Mouse (Mus musculus) midbrain, embryonic 13.5 days (tissue): ENCODE results near the gene Gm5142. TPM values are rescaled to one million over a fixed set of nuclear protein-coding genes. Genes with fewer than 3 reads are reported as not detected.

ENCODE experiments used
- ATAC-seq: fragments of 200-750 bp; cut with Nextera tagmentation; 2 replicates; pipeline ENCODE4 v1.8.0; 2017; ENCODE audit warnings: mild to moderate bottlenecking, moderate TSS enrichment, moderate library complexity
- H3K27ac ChIP-seq: fragments of 300-500 bp; sonication (generic); 2 replicates; pipeline ENCODE4 v1.5.1; 2015; ENCODE audit warnings: inconsistent platforms, mild to moderate bottlenecking, moderate library complexity
- H3K27me3 ChIP-seq: fragments of 300-500 bp; sonication (generic); 2 replicates; pipeline ENCODE4 v1.6.1; 2015; ENCODE audit warnings: mild to moderate bottlenecking, inconsistent platforms
- H3K36me3 ChIP-seq: fragments of 300-500 bp; sonication (generic); 2 replicates; pipeline ENCODE4 v1.6.1; 2015; ENCODE audit warnings: mild to moderate bottlenecking, inconsistent platforms
- H3K4me1 ChIP-seq: fragments of 300-500 bp; sonication (generic); replicated peaks from 2 replicates; pipeline ENCODE4 v1.6.1; 2015; ENCODE audit warnings: inconsistent platforms
- H3K4me2 ChIP-seq: fragments of 300-500 bp; sonication (generic); replicated peaks from 2 replicates; pipeline ENCODE4 v1.6.1; 2015; ENCODE audit warnings: moderate library complexity, mild to moderate bottlenecking, inconsistent platforms
- H3K4me3 ChIP-seq: fragments of 300-500 bp; sonication (generic); replicated peaks from 2 replicates; pipeline ENCODE4 v1.5.1; 2015; ENCODE audit warnings: mild to moderate bottlenecking, inconsistent platforms
- H3K9ac ChIP-seq: fragments of 300-500 bp; sonication (generic); replicated peaks from 2 replicates; pipeline ENCODE4 v1.6.1; 2015; ENCODE audit warnings: mild to moderate bottlenecking, inconsistent platforms
- H3K9me3 ChIP-seq: fragments of 300-500 bp; sonication (generic); 2 replicates; pipeline ENCODE4 v1.6.1; 2016; ENCODE audit warnings: mild to moderate bottlenecking, inconsistent platforms
- WGBS: fragments of 180-500 bp; shearing (Covaris S2); methylation state at CpG from one replicate; pipeline ENCODE4 v1.1.7; 2015; 5-methylcytosine and 5-hydroxymethylcytosine counted together
- polyA plus RNA-seq: library from polyadenylated mRNA; unstranded; fragments of >200 nt; fragmentation: Nextera tagmentation; extraction: Ambion mirVana; gene quantifications from 2 replicates; pipeline ENCODE4 v1.2.1, GENCODE M21; 2015

Gene Gm5142
- not detected in 2 replicates for polyA plus RNA-seq

DNA sequence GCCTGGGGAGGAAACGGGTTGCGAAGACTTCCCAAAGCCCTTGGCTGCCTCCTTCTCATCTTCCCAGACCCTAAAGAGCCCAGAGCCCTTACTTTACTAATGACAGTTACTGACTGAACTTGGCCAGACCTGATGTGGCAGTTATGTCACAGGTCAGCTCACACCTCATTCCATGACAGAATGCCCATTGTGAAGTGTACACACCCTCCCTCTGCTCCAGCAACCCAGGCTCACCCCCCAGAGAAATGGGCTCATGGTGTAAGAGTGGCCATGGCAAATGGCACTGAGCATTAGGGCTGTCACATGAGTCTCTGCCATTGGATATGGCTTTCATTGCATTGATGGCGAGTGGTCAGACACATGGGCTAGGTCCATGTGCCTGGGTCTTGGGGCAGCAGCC, at the start of gene Gm5142:
Gene Gm5142 (minus strand): TSS at position 101 of the 400 bp plus-strand sequence.
- H3K4me3 ChIP-seq: no peak within 1 kb of the TSS
- no peak for ATAC-seq
- H3K27ac ChIP-seq: no peak within 1 kb of the TSS
- H3K9me3 ChIP-seq: no peaks in the 10 kb centered on the region
- H3K4me1 ChIP-seq: no peaks in the 10 kb centered on the region
- no peaks in the 10 kb centered on the region for H3K36me3 ChIP-seq
- WGBS: 95% methylated on average over 3 of the region's 3 CpGs
- no peaks in the 10 kb centered on the region for H3K27me3 ChIP-seq
- H3K9ac ChIP-seq: no peak within 1 kb of the TSS
- H3K4me2 ChIP-seq: no peak within 1 kb of the TSS

GRCm38 (mm10) chr14:59226240-59226639, 47.7 kb upstream of the Gm5142 start:
- no peaks in the 10 kb centered on the region for H3K9me3 ChIP-seq
- no peak overlapping the region for H3K27ac ChIP-seq
- no peaks in the 10 kb centered on the region for H3K4me1 ChIP-seq
- H3K4me3 ChIP-seq: no peak overlapping the region
- no peak for ATAC-seq
- H3K27me3 ChIP-seq: no peaks in the 10 kb centered on the region
- H3K4me2 ChIP-seq: no peak overlapping the region
- 96% methylated on average over 11 of the region's 11 CpGs for WGBS
- H3K9ac ChIP-seq: no peak overlapping the region
- peaks cover 93% of the 10 kb centered on the region for H3K36me3 ChIP-seq

- Histone ChIP-seq H3K36me3 (peaks cover 88% of the 10 kb centered on the region), H3K9me3 (no peaks in the 10 kb centered on the region), H3K4me3 (no peak overlapping the region), H3K9ac (no peak overlapping the region), H3K4me1 (no peaks in the 10 kb centered on the region), H3K27me3 (no peaks in the 10 kb centered on the region), H3K4me2 (no peak overlapping the region), H3K27ac (no peak overlapping the region)
- 89% methylated on average over 3 of the region's 3 CpGs for WGBS
- ATAC-seq: no peak
Measured at GRCm38 (mm10) chr14:59219241-59219640, 40.7 kb upstream of the Gm5142 start.

- Histone ChIP-seq H3K4me3 (no peak overlapping the region), H3K9me3 (no peaks in the 10 kb centered on the region), H3K27me3 (no peaks in the 10 kb centered on the region), H3K4me2 (no peak overlapping the region), H3K4me1 (peaks cover 32% of the 10 kb centered on the region), H3K27ac (no peak overlapping the region), H3K9ac (no peak overlapping the region), H3K36me3 (peaks cover 27% of the 10 kb centered on the region)
- no peak for ATAC-seq
- WGBS: 97% methylated on average over 2 of the region's 2 CpGs
Measured at GRCm38 (mm10) chr14:59209816-59210215, 31.3 kb upstream of the Gm5142 start.

GRCm38 (mm10) chr14:59209003-59209402, 30.5 kb upstream of the Gm5142 start:
- no peak for ATAC-seq

GRCm38 (mm10) chr14:59205976-59206583, 27.5 kb upstream of the Gm5142 start:
- Histone ChIP-seq H3K4me1 (peaks cover 57% of the 10 kb centered on the region), H3K27ac (peak overlapping the region; percentile 8; the same call in 1 of the 2 replicates), H3K36me3 (0 out of 2 replicates have a peak, but pooled peaks cover 3% of the 10 kb centered on the region), H3K9ac (no peak overlapping the region), H3K9me3 (no peaks in the 10 kb centered on the region), H3K4me2 (peak overlapping the region; percentile 18), H3K27me3 (no peaks in the 10 kb centered on the region), H3K4me3 (no peak overlapping the region)
- ATAC-seq: no peak
- 20% methylated on average over 10 of the region's 10 CpGs for WGBS

More at GRCm38 (mm10) chr14:59209003-59209402, 30.5 kb upstream of the Gm5142 start:
- Histone ChIP-seq H3K27me3 (no peaks in the 10 kb centered on the region), H3K9ac (no peak overlapping the region), H3K36me3 (peaks cover 19% of the 10 kb centered on the region), H3K27ac (no peak overlapping the region), H3K4me2 (no peak overlapping the region), H3K4me3 (no peak overlapping the region), H3K4me1 (peaks cover 40% of the 10 kb centered on the region), H3K9me3 (no peaks in the 10 kb centered on the region)
- 93% methylated on average over 7 of the region's 7 CpGs for WGBS

DNA sequence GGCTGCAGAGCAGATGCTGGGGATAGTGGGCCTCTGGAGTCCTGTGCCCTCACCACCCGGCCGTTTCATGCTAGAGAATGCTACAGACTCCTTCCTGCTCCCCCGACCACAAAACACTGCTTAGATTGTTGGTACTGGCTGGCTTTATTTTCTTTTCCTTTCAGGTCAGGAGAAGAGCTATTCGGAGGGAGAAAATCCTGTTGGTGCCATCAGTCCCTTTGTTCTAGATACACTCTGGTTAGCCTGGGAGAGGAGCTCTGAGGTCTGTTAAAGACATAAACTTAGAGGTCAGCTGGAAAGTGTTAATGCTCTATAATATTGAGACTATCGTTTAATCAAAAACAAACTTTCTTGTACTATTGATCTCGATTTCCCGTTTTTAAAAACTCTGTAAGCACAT, 26.9 kb upstream of the Gm5142 start:
- 18% methylated on average over 7 of the region's 7 CpGs for WGBS
- H3K27ac ChIP-seq: peak overlapping the region; percentile 41
- no peak for ATAC-seq
- no peaks in the 10 kb centered on the region for H3K9me3 ChIP-seq
- peak overlapping the region; percentile 1; the same call in 1 of the 2 replicates for H3K4me3 ChIP-seq
- peak overlapping the region; percentile 63 for H3K9ac ChIP-seq
- peaks cover 57% of the 10 kb centered on the region for H3K4me1 ChIP-seq
- peak overlapping the region; percentile 42 for H3K4me2 ChIP-seq
- no peaks in the 10 kb centered on the region for H3K27me3 ChIP-seq
- 0 out of 2 replicates have a peak, but pooled peaks cover 3% of the 10 kb centered on the region for H3K36me3 ChIP-seq

GRCm38 (mm10) chr14:59201604-59202215, 23.2 kb upstream of the Gm5142 start:
- Histone ChIP-seq H3K27ac (peak overlapping the region; percentile 95), H3K4me2 (peak overlapping the region; percentile 75), H3K27me3 (no peaks in the 10 kb centered on the region), H3K4me1 (peaks cover 45% of the 10 kb centered on the region), H3K9me3 (no peaks in the 10 kb centered on the region), H3K4me3 (peak overlapping the region; percentile 83), H3K9ac (peak overlapping the region; percentile 92), H3K36me3 (no peaks in the 10 kb centered on the region)
- under 1% methylated on average over 21 of the region's 21 CpGs for WGBS
- no peak for ATAC-seq

DNA sequence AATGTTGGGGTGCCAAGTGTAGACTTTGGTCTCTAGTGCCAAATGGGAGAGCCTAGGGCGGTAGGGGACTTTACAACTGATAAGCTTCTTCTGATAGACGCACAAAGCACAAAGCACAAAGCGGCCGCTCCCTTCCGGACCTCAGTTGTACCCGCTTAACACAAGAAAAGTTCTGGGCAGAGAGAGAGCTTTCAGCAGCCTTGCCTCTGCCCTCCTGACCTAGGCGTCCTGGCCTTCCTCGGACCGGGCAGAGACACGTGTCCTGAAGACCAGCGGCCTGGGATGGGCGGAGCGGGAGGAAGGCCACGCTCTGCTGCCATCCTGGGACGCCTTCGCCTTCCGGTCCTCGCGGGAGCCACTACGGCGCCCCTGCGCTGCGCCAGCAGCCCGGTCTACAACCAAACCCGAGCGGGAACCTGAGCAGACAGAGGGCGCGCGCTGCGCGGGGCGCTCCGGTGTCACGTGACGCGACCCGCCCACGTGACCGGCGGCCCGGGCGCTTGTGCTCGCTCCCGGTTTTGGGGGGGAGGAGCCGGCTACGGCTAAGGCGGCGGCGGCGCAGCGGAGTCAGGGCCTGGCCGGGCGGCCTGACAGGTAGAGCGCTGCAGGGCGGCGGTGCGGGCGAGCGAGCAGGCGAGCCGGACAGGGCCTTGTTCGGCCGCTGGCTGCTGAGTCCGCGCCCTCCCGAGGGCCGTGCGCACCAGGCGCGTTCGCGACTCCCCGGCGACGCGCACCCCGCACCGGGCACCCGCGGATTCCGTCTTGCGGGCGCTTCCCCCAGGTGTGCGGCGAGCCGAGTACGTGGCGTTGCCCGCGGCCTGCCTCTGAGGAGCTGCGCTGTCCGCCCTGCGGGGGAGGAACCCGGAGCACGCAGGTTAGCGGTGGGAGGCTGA, 22.4 kb upstream of the Gm5142 start, which contains the start of gene Rcbtb1:
Gene Rcbtb1 (plus strand): TSS at position 499 of the 893 bp plus-strand sequence.
- Histone ChIP-seq H3K9me3 (no peaks in the 10 kb centered on the region), H3K36me3 (no peaks in the 10 kb centered on the region), H3K4me1 (peaks cover 37% of the 10 kb centered on the region), H3K27me3 (no peaks in the 10 kb centered on the region), H3K4me2 (peak within 1 kb of the TSS; percentile 75), H3K4me3 (peak within 1 kb of the TSS; percentile 83), H3K27ac (peak within 1 kb of the TSS; percentile 95), H3K9ac (peak within 1 kb of the TSS; percentile 92)
- WGBS: under 1% methylated on average over 70 of the region's 96 CpGs
- ATAC-seq: peak; percentile 98

GRCm38 (mm10) chr14:59186121-59186520, 7.6 kb upstream of the Gm5142 start:
- Histone ChIP-seq H3K4me3 (no peak overlapping the region), H3K9ac (no peak overlapping the region), H3K4me1 (no peaks in the 10 kb centered on the region), H3K36me3 (no peaks in the 10 kb centered on the region), H3K27me3 (no peaks in the 10 kb centered on the region), H3K4me2 (no peak overlapping the region), H3K9me3 (no peaks in the 10 kb centered on the region), H3K27ac (no peak overlapping the region)
- ATAC-seq: no peak
- 91% methylated on average over 2 of the region's 2 CpGs for WGBS

DNA sequence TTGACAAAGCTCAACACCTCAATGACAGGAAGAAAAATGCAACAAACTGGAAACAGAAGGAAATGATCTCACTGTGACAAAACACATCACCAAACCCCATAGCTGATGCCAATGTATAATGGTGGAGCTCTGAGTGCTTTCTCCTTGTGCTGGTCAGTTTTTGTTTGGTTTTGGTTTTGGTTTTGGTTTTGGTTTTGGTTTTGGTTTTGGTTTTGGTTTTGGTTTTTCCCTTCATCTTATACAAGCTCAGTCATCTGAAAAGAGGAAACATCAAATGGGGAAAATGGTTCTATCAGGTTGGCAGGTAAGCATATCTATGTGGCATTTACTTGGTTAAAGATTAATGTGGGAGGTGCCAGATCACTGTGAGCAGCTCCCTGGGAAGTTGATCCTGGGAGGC, 7.0 kb upstream of the Gm5142 start:
- H3K4me3 ChIP-seq: no peak overlapping the region
- no peaks in the 10 kb centered on the region for H3K9me3 ChIP-seq
- H3K9ac ChIP-seq: no peak overlapping the region
- H3K27me3 ChIP-seq: no peaks in the 10 kb centered on the region
- H3K36me3 ChIP-seq: no peaks in the 10 kb centered on the region
- no peak for ATAC-seq
- no peaks in the 10 kb centered on the region for H3K4me1 ChIP-seq
- H3K27ac ChIP-seq: no peak overlapping the region
- H3K4me2 ChIP-seq: no peak overlapping the region

DNA sequence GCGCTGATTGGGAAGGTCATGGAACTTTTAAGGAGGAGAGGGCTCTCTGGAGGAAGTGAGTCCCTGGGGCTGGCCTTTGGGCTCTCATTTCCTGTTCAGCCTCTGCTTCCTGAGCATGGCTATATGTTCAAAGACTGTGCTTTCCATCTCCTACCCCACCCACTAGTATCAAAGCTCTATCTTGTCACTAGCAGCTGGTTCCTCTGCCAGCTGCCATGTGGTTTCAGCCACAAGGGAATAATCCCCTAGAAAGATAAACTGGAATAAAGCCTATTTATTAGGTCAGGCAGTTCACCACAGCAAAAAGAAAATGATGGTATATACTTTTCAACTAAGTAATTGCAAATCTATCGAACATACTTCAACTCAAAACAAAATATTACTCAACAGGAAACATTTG, 4.2 kb upstream of the Gm5142 start:
- Histone ChIP-seq H3K4me1 (no peaks in the 10 kb centered on the region), H3K36me3 (no peaks in the 10 kb centered on the region), H3K9ac (no peak overlapping the region), H3K4me2 (no peak overlapping the region), H3K27ac (no peak overlapping the region), H3K9me3 (no peaks in the 10 kb centered on the region), H3K4me3 (no peak overlapping the region), H3K27me3 (no peaks in the 10 kb centered on the region)
- no peak for ATAC-seq
- 86% methylated on average over 2 of the region's 2 CpGs for WGBS
